Comparison of ENCODE assay signal across 12 mouse cellular contexts in the genomic region with DNA sequence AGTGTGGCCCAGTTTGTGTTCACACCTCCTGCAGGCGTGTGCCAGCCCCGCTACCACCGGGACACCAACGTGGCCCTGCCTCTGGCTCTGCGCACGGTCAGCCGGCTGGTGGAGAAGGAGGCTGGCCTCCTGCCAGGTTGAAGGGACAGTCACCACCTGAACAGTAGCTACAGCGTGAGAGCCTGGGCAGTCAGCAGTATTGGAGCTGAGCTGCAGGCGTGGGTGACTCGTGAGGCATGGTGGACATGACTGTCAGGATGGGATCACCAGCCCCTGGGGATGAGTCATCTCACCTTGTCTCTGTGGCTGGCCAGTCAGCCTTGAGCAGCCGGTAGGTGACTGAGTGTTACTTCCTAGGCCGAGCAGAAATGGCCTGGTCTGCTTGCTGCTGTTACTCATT. TPM values are rescaled to one million over a fixed set of nuclear protein-coding genes. Genes with fewer than 3 reads are reported as not detected.
DNase-seq lines count a peak whose midpoint lies in the region; ATAC-seq and TF ChIP-seq lines count a peak whose summit lies in the region.
"Had no signal": no experiment of that assay in that cellular context is flagged by ENCODE, and none has a peak within 500 bp of the region (broad histone marks: within the 10 kb centered on the region; RNA-seq: fewer than 3 reads in every experiment).

No protein-coding gene starts in this region.

- no peak for TF ChIP-seq CTCF in kidney, adult 2 months (conservative IDR thresholded peaks at IDR 0.05; ENCODE audit: insufficient read depth, insufficient read length, low read depth, low read length)
- TF ChIP-seq CTCF in ES-Bruce4 (IDR thresholded peaks at IDR 0.05; ENCODE audit: low read depth, low read length) = no peak

- no peak overlapping the region for H3K27ac ChIP-seq in kidney, adult 2 months (ENCODE audit: insufficient read depth, low read depth, low read length)
- H3K27ac ChIP-seq in ES-Bruce4 (ENCODE audit: insufficient read depth, low read length) = 0 out of 2 replicates have a peak overlapping the region, but pooled peaks have one; percentile 68
- H3K27ac ChIP-seq: hindbrain, embryonic 15.5 days; liver, embryonic 15.5 days had no signal

- TF ChIP-seq POLR2A in kidney, adult 2 months (IDR thresholded peaks at IDR 0.05; ENCODE audit: low read depth, low read length) = no peak
- no peak for TF ChIP-seq POLR2A in ES-Bruce4 (IDR thresholded peaks at IDR 0.05; ENCODE audit: insufficient read depth, low read length)

- H3K4me1 ChIP-seq in kidney, adult 2 months (ENCODE audit: control insufficient read depth, insufficient read depth, low read length) = no peaks in the 10 kb centered on the region
- peaks cover 6% of the 10 kb centered on the region for H3K4me1 ChIP-seq in ES-Bruce4 (ENCODE audit: control insufficient read depth, insufficient read depth, low read length)
- H3K4me1 ChIP-seq: liver, embryonic 15.5 days had no signal

- WGBS in kidney, adult 2 months = 65% methylated on average over 12 of the region's 12 CpGs

- DNase-seq in kidney, postnatal 10 days = peak; percentile 55
- no peak for DNase-seq in kidney, adult 2 months
- peak; percentile 58 for DNase-seq in adrenal gland, adult 18-20 months (ENCODE audit: low spot score in 2 of 2)
- peak; percentile 62 for DNase-seq in cerebellum, adult 9-10 months
- no peak for DNase-seq in gastrocnemius, postnatal 14 days
- no peak for DNase-seq in lung, postnatal 25 days (ENCODE audit: low spot score)
- DNase-seq: gastrocnemius, postnatal 36 days had no signal

- no peaks in the 10 kb centered on the region for H3K27me3 ChIP-seq in kidney, adult 2 months (replicated peaks; ENCODE audit: control insufficient read depth, insufficient read depth, low read length)
- no peaks in the 10 kb centered on the region for H3K27me3 ChIP-seq in ES-Bruce4 (ENCODE audit: control insufficient read depth, insufficient read depth, low read length, poor library complexity, severe bottlenecking)
- H3K27me3 ChIP-seq: hindbrain, embryonic 15.5 days; liver, embryonic 15.5 days had no signal

- TF ChIP-seq EP300 in ES-Bruce4 (IDR thresholded peaks at IDR 0.05; ENCODE audit: insufficient read depth, low read depth, low read length) = no peak

- no peak for ATAC-seq in inflammation-experienced regulatory T-cells, adult 6 months

- no peaks in the 10 kb centered on the region for H3K36me3 ChIP-seq in kidney, adult 2 months (ENCODE audit: control insufficient read depth, insufficient read depth, low read length)
- no peaks in the 10 kb centered on the region for H3K36me3 ChIP-seq in ES-Bruce4 (ENCODE audit: control insufficient read depth, insufficient read depth, low read length, poor library complexity, severe bottlenecking)
- H3K36me3 ChIP-seq: hindbrain, embryonic 15.5 days had no signal

- intact Hi-C loops in gastrocnemius, postnatal 14 days (cut with DNase I; ENCODE audit: low total_unique reads) = no loop called here

- H3K9me3 ChIP-seq in ES-Bruce4 (replicated peaks; ENCODE audit: control insufficient read depth, insufficient read depth, low read length, poor library complexity, severe bottlenecking) = no peaks in the 10 kb centered on the region
- H3K9me3 ChIP-seq: hindbrain, embryonic 15.5 days; liver, embryonic 15.5 days had no signal

- no peak overlapping the region for H3K9ac ChIP-seq in ES-Bruce4 (ENCODE audit: low read depth, poor library complexity, severe bottlenecking)
- H3K9ac ChIP-seq: hindbrain, embryonic 15.5 days; liver, embryonic 15.5 days had no signal

- no peak overlapping the region for H3K4me3 ChIP-seq in kidney, adult 2 months (ENCODE audit: insufficient read depth, low read depth, low read length)
- no peak overlapping the region for H3K4me3 ChIP-seq in ES-Bruce4 (ENCODE audit: low read depth, low read length)
- H3K4me3 ChIP-seq: hindbrain, embryonic 15.5 days; liver, embryonic 15.5 days had no signal

RNA-seq across cellular contexts. Expression of a gene that starts 13.6 kb away (rescaled TPM):
- polyA plus RNA-seq in kidney, adult 2 months (2012; rRNA removed) = 37.4 and 45.6 TPM in 2 replicates
- polyA plus RNA-seq in ES-Bruce4 (2011; ENCODE audit: insufficient read depth, insufficient read length, low read depth, missing spikeins) = 6.9 and 7.9 TPM in 2 replicates
- total RNA-seq in adrenal gland, adult 18-20 months (2021) = 10 to 100 TPM; 15.4 to 18.1 TPM
- total RNA-seq in gastrocnemius, postnatal 14 days (2021) = 1 to 10 TPM; 3.4 to 3.9 TPM
- polyA plus RNA-seq in inflammation-experienced regulatory T-cells, adult 6 months (2017; shearing (Covaris generic)) = 10 to 100 TPM; 16.8 to 19.4 (median 19.1) TPM

RNA-seq across cellular contexts. Expression of a gene that starts 52.5 kb away (rescaled TPM):
- 0.03 TPM in 1 of 2 replicates, not detected in the other for polyA plus RNA-seq in kidney, adult 2 months (2012; rRNA removed)
- polyA plus RNA-seq in ES-Bruce4 (2011; ENCODE audit: insufficient read depth, insufficient read length, low read depth, missing spikeins) = 3.3 and 3.9 TPM in 2 replicates
- under 1 TPM; 0.10 TPM for total RNA-seq in adrenal gland, adult 18-20 months (2021)
- under 1 TPM; 0.10 to 0.18 TPM for total RNA-seq in gastrocnemius, postnatal 14 days (2021)
- polyA plus RNA-seq in inflammation-experienced regulatory T-cells, adult 6 months (2017; shearing (Covaris generic)) = not detected
- polyA plus RNA-seq: large intestine, adult 2 months; liver, embryonic 15.5 days had no signal

Comparison
In these comparisons a context has a peak if more than half of its experiments do, and no peak if none do; other contexts are left out.
1. DNase-seq: peak in kidney, postnatal 10 days (single experiment), adrenal gland, adult 18-20 months (2 of 2) and cerebellum, adult 9-10 months (single experiment); none in kidney, adult 2 months (single experiment), gastrocnemius, postnatal 14 days (single experiment) and lung, postnatal 25 days (single experiment).